Mouse (Mus musculus): ENCODE data around the gene Limch1. TPM values are rescaled to one million over a fixed set of nuclear protein-coding genes. Genes with fewer than 3 reads are reported as not detected.

Limch1 gene
- total RNA-seq, 2 experiments from 2014 or later = not detected

GRCm38 (mm10) chr5:66953971-66954644, 208.5 kb downstream of the Limch1 start:
- ATAC-seq (replicated peaks; ENCODE audit: low FRiP score, low TSS enrichment, poor library complexity, severe bottlenecking) = no peak

- ATAC-seq (replicated peaks; ENCODE audit: low FRiP score, low TSS enrichment, poor library complexity, severe bottlenecking) = no peak
Observed at GRCm38 (mm10) chr5:66955245-66955644, 209.6 kb downstream of the Limch1 start.

GRCm38 (mm10) chr5:66957656-66958055, 212.0 kb downstream of the Limch1 start:
- ATAC-seq (replicated peaks; ENCODE audit: low FRiP score, low TSS enrichment, poor library complexity, severe bottlenecking) = no peak

GRCm38 (mm10) chr5:66958118-66958517, 212.5 kb downstream of the Limch1 start:
- ATAC-seq (replicated peaks; ENCODE audit: low FRiP score, low TSS enrichment, poor library complexity, severe bottlenecking) = no peak

- no peak for ATAC-seq (replicated peaks; ENCODE audit: low FRiP score, low TSS enrichment, poor library complexity, severe bottlenecking)
Observed at GRCm38 (mm10) chr5:66959968-66960367, 214.3 kb downstream of the Limch1 start.

- ATAC-seq (replicated peaks; ENCODE audit: low FRiP score, low TSS enrichment, poor library complexity, severe bottlenecking) = no peak
Observed at GRCm38 (mm10) chr5:66965442-66965841, 219.8 kb downstream of the Limch1 start.

- ATAC-seq (replicated peaks; ENCODE audit: low FRiP score, low TSS enrichment, poor library complexity, severe bottlenecking) = no peak
Observed at GRCm38 (mm10) chr5:66967147-66967546, 221.5 kb downstream of the Limch1 start.

GRCm38 (mm10) chr5:66967646-66968045, 222.0 kb downstream of the Limch1 start:
- no peak for ATAC-seq (replicated peaks; ENCODE audit: low FRiP score, low TSS enrichment, poor library complexity, severe bottlenecking)

GRCm38 (mm10) chr5:66968059-66968833, 222.6 kb downstream of the Limch1 start:
- ATAC-seq (replicated peaks; ENCODE audit: low FRiP score, low TSS enrichment, poor library complexity, severe bottlenecking) = no peak

GRCm38 (mm10) chr5:66968925-66969711, 223.5 kb downstream of the Limch1 start:
- ATAC-seq (replicated peaks; ENCODE audit: low FRiP score, low TSS enrichment, poor library complexity, severe bottlenecking) = no peak

GRCm38 (mm10) chr5:66975621-66976020, 230.0 kb downstream of the Limch1 start:
- no peak for ATAC-seq (replicated peaks; ENCODE audit: low FRiP score, low TSS enrichment, poor library complexity, severe bottlenecking)

GRCm38 (mm10) chr5:66979332-66980218, 233.9 kb downstream of the Limch1 start:
- ATAC-seq (replicated peaks; ENCODE audit: low FRiP score, low TSS enrichment, poor library complexity, severe bottlenecking) = no peak

GRCm38 (mm10) chr5:66980862-66981261, 235.2 kb downstream of the Limch1 start:
- ATAC-seq (replicated peaks; ENCODE audit: low FRiP score, low TSS enrichment, poor library complexity, severe bottlenecking) = no peak

GRCm38 (mm10) chr5:66983104-66983503, 237.5 kb downstream of the Limch1 start:
- no peak for ATAC-seq (replicated peaks; ENCODE audit: low FRiP score, low TSS enrichment, poor library complexity, severe bottlenecking)

- no peak for ATAC-seq (replicated peaks; ENCODE audit: low FRiP score, low TSS enrichment, poor library complexity, severe bottlenecking)
Observed at GRCm38 (mm10) chr5:66988926-66989325, 243.3 kb downstream of the Limch1 start.

GRCm38 (mm10) chr5:66989531-66989930, 243.9 kb downstream of the Limch1 start:
- ATAC-seq (replicated peaks; ENCODE audit: low FRiP score, low TSS enrichment, poor library complexity, severe bottlenecking) = no peak

GRCm38 (mm10) chr5:66992401-66992800, 246.8 kb downstream of the Limch1 start:
- ATAC-seq (replicated peaks; ENCODE audit: low FRiP score, low TSS enrichment, poor library complexity, severe bottlenecking) = no peak

- ATAC-seq (replicated peaks; ENCODE audit: low FRiP score, low TSS enrichment, poor library complexity, severe bottlenecking) = no peak
Observed at GRCm38 (mm10) chr5:66993076-66993475, 247.4 kb downstream of the Limch1 start.

GRCm38 (mm10) chr5:66996124-66996523, 250.5 kb downstream of the Limch1 start:
- no peak for ATAC-seq (replicated peaks; ENCODE audit: low FRiP score, low TSS enrichment, poor library complexity, severe bottlenecking)

Measured in megakaryocyte-erythroid progenitor cell, adult 5-6 weeks (primary cell).